Mouse (Mus musculus) lung, postnatal 0 days (tissue): Measurements from ENCODE around the gene Larp1.

Source experiments
- CTCF ChIP-seq: IDR thresholded peaks from 2 replicates; pipeline ENCODE4 v1.5.1; 2016; ENCODE audit warnings: antibody characterized with exemption, mild to moderate bottlenecking
- EP300 ChIP-seq: IDR thresholded peaks from 2 replicates; pipeline ENCODE4 v1.6.1; 2016; ENCODE audit warnings: antibody characterized with exemption, mild to moderate bottlenecking, control low read depth

GRCm38 (mm10) chr11:57968301-57968700, 40.6 kb upstream of the Larp1 start:
- TF ChIP-seq CTCF (no peak), EP300 (no peak)
